Mouse (Mus musculus): Measurements from ENCODE around the gene Mrm1.

GRCm38 (mm10) chr11:84825261-84825807, 6.0 kb upstream of the Mrm1 start:
- TF ChIP-seq MYOD1 (IDR thresholded peaks at IDR 0.05; ENCODE audit: control insufficient read depth in 1 of 3, insufficient read length in 2 of 3, low read depth in 2 of 3) (no peak), POLR2A (IDR thresholded peaks at IDR 0.05; ENCODE audit: insufficient read length, low read depth) (no peak), POLR2AphosphoS2 (IDR thresholded peaks at IDR 0.05; ENCODE audit: insufficient read length, low read depth) (no peak), TCF12 (IDR thresholded peaks at IDR 0.05; ENCODE audit: insufficient read depth, poor library complexity, severe bottlenecking) (no peak), E2F4 (IDR thresholded peaks at IDR 0.05; ENCODE audit: insufficient read depth) (no peak), SRF (IDR thresholded peaks at IDR 0.05; ENCODE audit: control insufficient read depth, insufficient read length, low read depth) (no peak), MAX (IDR thresholded peaks at IDR 0.05; ENCODE audit: low read depth) (no peak), MYOG (IDR thresholded peaks at IDR 0.05; ENCODE audit: control insufficient read depth in 1 of 3, insufficient read depth in 1 of 3, insufficient read length in 2 of 3, low read depth in 2 of 3) (no peak)
